Mouse (Mus musculus) kidney, embryonic 15.5 days (tissue): ENCODE results near the gene Usp16. TPM values are rescaled to one million over a fixed set of nuclear protein-coding genes. Genes with fewer than 3 reads are reported as not detected.

Experiments
- ATAC-seq: fragments of 200-750 bp; cut with Nextera tagmentation; replicated peaks from 2 replicates; pipeline ENCODE4 v1.8.0; 2017; ENCODE audit warnings: moderate TSS enrichment; ENCODE audit not compliant: low FRiP score
- H3K27ac ChIP-seq: fragments of 300-500 bp; sonication (generic); 2 replicates; pipeline ENCODE4 v1.5.1; 2015; ENCODE audit warnings: mild to moderate bottlenecking, inconsistent platforms
- H3K27me3 ChIP-seq: fragments of 300-500 bp; sonication (generic); 2 replicates; pipeline ENCODE4 v1.6.1; 2015; ENCODE audit warnings: inconsistent platforms
- H3K36me3 ChIP-seq: fragments of 300-500 bp; sonication (generic); 2 replicates; pipeline ENCODE4 v1.6.1; 2015; ENCODE audit warnings: inconsistent platforms
- H3K4me1 ChIP-seq: fragments of 300-500 bp; sonication (generic); 2 replicates; pipeline ENCODE4 v1.6.1; 2015; ENCODE audit warnings: inconsistent platforms
- H3K4me2 ChIP-seq: fragments of 300-500 bp; sonication (generic); 2 replicates; pipeline ENCODE4 v1.6.1; 2015; ENCODE audit warnings: moderate library complexity, mild to moderate bottlenecking, inconsistent platforms
- H3K4me3 ChIP-seq: fragments of 300-500 bp; sonication (generic); replicated peaks from 2 replicates; pipeline ENCODE4 v1.5.1; 2015; ENCODE audit warnings: mild to moderate bottlenecking, inconsistent platforms
- H3K9ac ChIP-seq: fragments of 300-500 bp; sonication (generic); 2 replicates; pipeline ENCODE4 v1.6.1; 2015; ENCODE audit warnings: mild to moderate bottlenecking, inconsistent platforms
- H3K9me3 ChIP-seq: fragments of 300-500 bp; sonication (generic); replicated peaks from 2 replicates; pipeline ENCODE4 v1.6.1; 2016; ENCODE audit warnings: inconsistent platforms
- WGBS: fragments of 180-500 bp; shearing (Covaris S2); methylation state at CpG from one replicate; pipeline ENCODE4 v1.1.7; 2015; ENCODE audit warnings: mixed read lengths; 5-methylcytosine and 5-hydroxymethylcytosine counted together
- polyA plus RNA-seq: library from polyadenylated mRNA; unstranded; fragments of >200 nt; fragmentation: Nextera tagmentation; extraction: Ambion mirVana; gene quantifications from 2 replicates; pipeline ENCODE4 v1.2.1, GENCODE M21; 2015

Gene Usp16
- polyA plus RNA-seq, 1 experiment from 2014 or later, result 37.8 TPM

GRCm38 (mm10) chr16:87441089-87441488 lies 13.4 kb upstream of the Usp16 start:
- H3K4me1 ChIP-seq, result peaks cover 16% of the 10 kb centered on the region
- H3K4me2 ChIP-seq, result peak overlapping the region; percentile 80
- no peaks in the 10 kb centered on the region for H3K9me3 ChIP-seq
- H3K9ac ChIP-seq, result peak overlapping the region; percentile 84
- no peaks in the 10 kb centered on the region for H3K27me3 ChIP-seq
- H3K27ac ChIP-seq, result no peak overlapping the region; the same call in 1 of the 2 replicates
- no peak for ATAC-seq
- 26% methylated on average over 9 of the region's 9 CpGs for WGBS
- no peaks in the 10 kb centered on the region for H3K36me3 ChIP-seq
- H3K4me3 ChIP-seq, result peak overlapping the region; percentile 94

GRCm38 (mm10) chr16:87442291-87442690 lies 12.2 kb upstream of the Usp16 start:
- Histone ChIP-seq H3K27me3 (no peaks in the 10 kb centered on the region), H3K36me3 (no peaks in the 10 kb centered on the region), H3K27ac (no peak overlapping the region), H3K4me2 (no peak overlapping the region), H3K4me1 (peaks cover 16% of the 10 kb centered on the region), H3K9ac (no peak overlapping the region), H3K9me3 (no peaks in the 10 kb centered on the region), H3K4me3 (no peak overlapping the region)
- no peak for ATAC-seq
- 42% methylated on average over 5 of the region's 5 CpGs for WGBS

GRCm38 (mm10) chr16:87443245-87443644 lies 11.3 kb upstream of the Usp16 start:
- Histone ChIP-seq H3K27me3 (no peaks in the 10 kb centered on the region), H3K36me3 (no peaks in the 10 kb centered on the region), H3K4me1 (peaks cover 16% of the 10 kb centered on the region), H3K9me3 (no peaks in the 10 kb centered on the region), H3K4me3 (no peak overlapping the region), H3K9ac (no peak overlapping the region), H3K4me2 (no peak overlapping the region), H3K27ac (no peak overlapping the region)
- no peak for ATAC-seq

GRCm38 (mm10) chr16:87444071-87444470 lies 10.4 kb upstream of the Usp16 start:
- Histone ChIP-seq H3K4me3 (no peak overlapping the region), H3K9ac (no peak overlapping the region), H3K9me3 (no peaks in the 10 kb centered on the region), H3K4me2 (no peak overlapping the region), H3K27me3 (no peaks in the 10 kb centered on the region), H3K36me3 (no peaks in the 10 kb centered on the region), H3K27ac (no peak overlapping the region), H3K4me1 (peaks cover 16% of the 10 kb centered on the region)
- WGBS, result 46% methylated on average over 1 of the region's 1 CpGs
- no peak for ATAC-seq

GRCm38 (mm10) chr16:87445110-87445509 lies 9.4 kb upstream of the Usp16 start:
- Histone ChIP-seq H3K4me2 (no peak overlapping the region), H3K4me3 (no peak overlapping the region), H3K4me1 (peaks cover 11% of the 10 kb centered on the region), H3K9me3 (no peaks in the 10 kb centered on the region), H3K27me3 (no peaks in the 10 kb centered on the region), H3K36me3 (no peaks in the 10 kb centered on the region), H3K27ac (no peak overlapping the region), H3K9ac (no peak overlapping the region)
- no peak for ATAC-seq

- Histone ChIP-seq H3K4me1 (peaks cover 11% of the 10 kb centered on the region), H3K36me3 (no peaks in the 10 kb centered on the region), H3K4me3 (no peak overlapping the region), H3K27me3 (no peaks in the 10 kb centered on the region), H3K9ac (no peak overlapping the region), H3K4me2 (no peak overlapping the region), H3K9me3 (no peaks in the 10 kb centered on the region), H3K27ac (no peak overlapping the region)
- WGBS, result 95% methylated on average over 3 of the region's 3 CpGs
- ATAC-seq, result no peak
Measured at GRCm38 (mm10) chr16:87445528-87445927, 9.0 kb upstream of the Usp16 start.

GRCm38 (mm10) chr16:87453226-87453625 lies 1.3 kb upstream of the Usp16 start:
- no peak for ATAC-seq
- 90% methylated on average over 2 of the region's 2 CpGs for WGBS
- H3K27me3 ChIP-seq, result no peaks in the 10 kb centered on the region

GRCm38 (mm10) chr16:87455180-87455611 lies 693 bp downstream of the Usp16 start:
- H3K9me3 ChIP-seq, result no peaks in the 10 kb centered on the region
- no peaks in the 10 kb centered on the region for H3K27me3 ChIP-seq
- peak overlapping the region; percentile 77 for H3K9ac ChIP-seq
- H3K27ac ChIP-seq, result peak overlapping the region; percentile 82
- peak overlapping the region; percentile 83 for H3K4me3 ChIP-seq
- under 1% methylated on average over 38 of the region's 38 CpGs for WGBS
- peaks cover 22% of the 10 kb centered on the region for H3K4me1 ChIP-seq
- peak overlapping the region; percentile 86 for H3K4me2 ChIP-seq
- peaks cover 12% of the 10 kb centered on the region for H3K36me3 ChIP-seq
- ATAC-seq, result peak; percentile 78

More at GRCm38 (mm10) chr16:87453226-87453625, 1.3 kb upstream of the Usp16 start:
- H3K9ac ChIP-seq, result no peak overlapping the region
- H3K4me3 ChIP-seq, result no peak overlapping the region
- H3K4me1 ChIP-seq, result peaks cover 22% of the 10 kb centered on the region
- H3K4me2 ChIP-seq, result no peak overlapping the region
- no peaks in the 10 kb centered on the region for H3K36me3 ChIP-seq
- H3K27ac ChIP-seq, result no peak overlapping the region
- H3K9me3 ChIP-seq, result no peaks in the 10 kb centered on the region

- H3K9ac ChIP-seq, result no peak overlapping the region
- peaks cover 41% of the 10 kb centered on the region for H3K36me3 ChIP-seq
- WGBS, result 96% methylated on average over 3 of the region's 3 CpGs
- no peak for ATAC-seq
- H3K27ac ChIP-seq, result no peak overlapping the region
- H3K4me1 ChIP-seq, result peaks cover 22% of the 10 kb centered on the region
- no peaks in the 10 kb centered on the region for H3K9me3 ChIP-seq
- no peak overlapping the region for H3K4me3 ChIP-seq
- H3K27me3 ChIP-seq, result no peaks in the 10 kb centered on the region
- H3K4me2 ChIP-seq, result no peak overlapping the region
Measured at GRCm38 (mm10) chr16:87458752-87459151, 4.2 kb downstream of the Usp16 start.

GRCm38 (mm10) chr16:87470579-87470978 lies 16.1 kb downstream of the Usp16 start:
- Histone ChIP-seq H3K27me3 (no peaks in the 10 kb centered on the region), H3K9me3 (no peaks in the 10 kb centered on the region), H3K4me2 (no peak overlapping the region), H3K4me1 (no peaks in the 10 kb centered on the region), H3K9ac (no peak overlapping the region), H3K4me3 (no peak overlapping the region), H3K36me3 (peaks cover 85% of the 10 kb centered on the region), H3K27ac (no peak overlapping the region)
- WGBS, result 89% methylated on average over 4 of the region's 4 CpGs
- ATAC-seq, result no peak

- whole genome bisulfite sequencing, result 91% methylated on average over 5 of the region's 5 CpGs
Measured at GRCm38 (mm10) chr16:87484367-87484766, 29.9 kb downstream of the Usp16 start.

GRCm38 (mm10) chr16:87486739-87487138 lies 32.2 kb downstream of the Usp16 start:
- H3K9ac ChIP-seq, result no peak overlapping the region
- no peak overlapping the region for H3K4me3 ChIP-seq
- H3K4me2 ChIP-seq, result no peak overlapping the region
- WGBS, result 95% methylated on average over 5 of the region's 5 CpGs
- peaks cover 95% of the 10 kb centered on the region for H3K36me3 ChIP-seq
- no peaks in the 10 kb centered on the region for H3K4me1 ChIP-seq
- no peaks in the 10 kb centered on the region for H3K27me3 ChIP-seq
- no peaks in the 10 kb centered on the region for H3K9me3 ChIP-seq
- no peak for ATAC-seq
- H3K27ac ChIP-seq, result no peak overlapping the region

More at GRCm38 (mm10) chr16:87484367-87484766, 29.9 kb downstream of the Usp16 start:
- no peak for ATAC-seq
- H3K4me3 ChIP-seq, result no peak overlapping the region
- H3K27me3 ChIP-seq, result no peaks in the 10 kb centered on the region
- no peak overlapping the region for H3K9ac ChIP-seq
- peaks cover 91% of the 10 kb centered on the region for H3K36me3 ChIP-seq
- no peak overlapping the region for H3K27ac ChIP-seq
- H3K9me3 ChIP-seq, result no peaks in the 10 kb centered on the region
- H3K4me1 ChIP-seq, result no peaks in the 10 kb centered on the region
- H3K4me2 ChIP-seq, result no peak overlapping the region

GRCm38 (mm10) chr16:87488605-87489004 lies 34.1 kb downstream of the Usp16 start:
- 89% methylated on average over 2 of the region's 2 CpGs for WGBS
- no peak overlapping the region for H3K4me3 ChIP-seq
- H3K4me1 ChIP-seq, result no peaks in the 10 kb centered on the region
- H3K9me3 ChIP-seq, result no peaks in the 10 kb centered on the region
- no peaks in the 10 kb centered on the region for H3K27me3 ChIP-seq
- H3K36me3 ChIP-seq, result peaks cover 98% of the 10 kb centered on the region
- H3K9ac ChIP-seq, result no peak overlapping the region
- no peak overlapping the region for H3K4me2 ChIP-seq
- no peak for ATAC-seq
- H3K27ac ChIP-seq, result no peak overlapping the region
